Mouse (Mus musculus): ENCODE measurements at regions not wholly inside any gene's neighbourhood (a gene's known extent, or its start where the extent isn't known, plus 50 kb on each side); places are given as distances from the start of the nearest gene placed in this dataset.

GRCm38 (mm10) chr16:18683556-18683955, 53.8 kb upstream of the Sept5 start:
- DNase-seq (ENCODE audit: low spot score): no peak

GRCm38 (mm10) chr16:18686044-18686761, 56.4 kb upstream of the Sept5 start:
- no peak for DNase-seq (ENCODE audit: low spot score)

GRCm38 (mm10) chr16:18686916-18687315, 57.2 kb upstream of the Sept5 start:
- DNase-seq (ENCODE audit: low spot score): peak; percentile 63

GRCm38 (mm10) chr16:18687367-18687766, 57.6 kb upstream of the Sept5 start:
- DNase-seq (ENCODE audit: low spot score): peak; percentile 58

GRCm38 (mm10) chr16:18695596-18695995, 65.8 kb upstream of the Sept5 start:
- DNase-seq (ENCODE audit: low spot score): no peak

GRCm38 (mm10) chr16:18696074-18696819, 66.5 kb upstream of the Sept5 start:
- DNase-seq (ENCODE audit: low spot score): peak; percentile 90

GRCm38 (mm10) chr16:18696820-18697168, 67.0 kb upstream of the Sept5 start:
- DNase-seq (ENCODE audit: low spot score): no peak

- DNase-seq (ENCODE audit: low spot score): no peak
Observed at GRCm38 (mm10) chr16:18704126-18704525, 72.5 kb upstream of the Cldn5 start.

GRCm38 (mm10) chr16:18705028-18705648, 71.5 kb upstream of the Cldn5 start:
- no peak for DNase-seq (ENCODE audit: low spot score)

GRCm38 (mm10) chr16:18711637-18712125, 65.0 kb upstream of the Cldn5 start:
- DNase-seq (ENCODE audit: low spot score): no peak

GRCm38 (mm10) chr16:18713017-18713416, 63.6 kb upstream of the Cldn5 start:
- DNase-seq (ENCODE audit: low spot score): no peak

GRCm38 (mm10) chr16:18715381-18715780, 61.3 kb upstream of the Cldn5 start:
- DNase-seq (ENCODE audit: low spot score): no peak

- no peak for DNase-seq (ENCODE audit: low spot score)
Observed at GRCm38 (mm10) chr16:18718040-18718439, 58.6 kb upstream of the Cldn5 start.

- no peak for DNase-seq (ENCODE audit: low spot score)
Observed at GRCm38 (mm10) chr16:18720433-18721233, 56.0 kb upstream of the Cldn5 start.

GRCm38 (mm10) chr16:18723186-18723843, 53.3 kb upstream of the Cldn5 start:
- no peak for DNase-seq (ENCODE audit: low spot score)

- DNase-seq (ENCODE audit: low spot score): no peak
Observed at GRCm38 (mm10) chr16:18723874-18724273, 52.8 kb upstream of the Cldn5 start.

GRCm38 (mm10) chr16:18724706-18725105, 51.9 kb upstream of the Cldn5 start:
- DNase-seq (ENCODE audit: low spot score): no peak
